Mouse (Mus musculus): ENCODE measurements around the gene Kcnmb1.

Gene Kcnmb1

DNA sequence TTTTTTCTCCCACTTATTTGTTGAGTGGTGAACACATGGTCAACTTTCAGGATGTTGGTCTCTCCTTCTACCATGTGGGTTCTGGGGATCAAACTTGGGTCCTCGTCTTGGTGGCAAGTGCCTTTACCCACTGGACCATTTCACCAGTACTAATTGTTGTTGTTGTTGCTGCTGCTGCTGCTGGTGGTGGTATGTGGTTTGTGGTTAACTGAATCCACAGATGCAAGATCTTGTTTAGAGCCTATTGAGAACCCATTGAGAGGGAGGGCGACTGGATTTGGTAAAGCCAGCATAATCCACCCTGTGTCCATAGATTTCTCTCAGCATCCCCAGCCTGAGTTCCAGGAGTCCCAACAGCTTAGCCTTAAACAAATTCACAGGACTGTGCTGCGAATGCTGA is 37.6 kb downstream of the Kcnmb1 start:
- DNase-seq (ENCODE audit: low read depth, low spot score), result no peak

DNA sequence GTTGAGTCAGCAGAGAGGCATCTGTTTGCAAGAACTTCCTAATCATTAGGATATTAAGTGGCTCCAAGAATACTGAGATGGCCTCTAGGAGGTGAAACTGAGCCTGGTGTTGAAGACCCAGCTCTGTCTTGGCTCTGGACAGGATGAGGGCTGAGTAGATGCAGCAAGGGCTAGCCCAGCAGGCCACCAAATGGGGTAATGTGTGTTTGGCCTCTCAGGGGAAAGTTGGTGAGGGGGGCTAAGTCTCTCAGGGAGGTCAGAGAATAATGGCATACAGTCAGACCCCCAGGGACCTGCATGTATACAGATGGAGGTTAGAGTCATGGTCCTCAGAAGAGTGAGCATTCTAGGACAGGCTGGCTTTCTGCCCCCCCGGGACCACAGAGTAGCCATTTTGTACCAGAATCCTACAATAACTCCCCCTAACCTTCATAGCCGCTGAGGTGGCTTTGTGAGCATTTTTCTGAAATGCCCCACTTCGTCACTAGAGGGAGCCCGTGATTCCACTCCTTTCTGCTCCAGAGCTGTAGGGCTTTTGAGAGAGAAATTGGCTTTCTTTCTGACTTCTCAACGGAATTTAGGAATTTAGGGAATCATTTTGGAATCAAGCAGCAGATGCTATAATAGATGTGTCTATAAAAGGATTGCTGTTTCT is 39.3 kb downstream of the Kcnmb1 start:
- no peak for DNase-seq (ENCODE audit: low read depth, low spot score)

DNA sequence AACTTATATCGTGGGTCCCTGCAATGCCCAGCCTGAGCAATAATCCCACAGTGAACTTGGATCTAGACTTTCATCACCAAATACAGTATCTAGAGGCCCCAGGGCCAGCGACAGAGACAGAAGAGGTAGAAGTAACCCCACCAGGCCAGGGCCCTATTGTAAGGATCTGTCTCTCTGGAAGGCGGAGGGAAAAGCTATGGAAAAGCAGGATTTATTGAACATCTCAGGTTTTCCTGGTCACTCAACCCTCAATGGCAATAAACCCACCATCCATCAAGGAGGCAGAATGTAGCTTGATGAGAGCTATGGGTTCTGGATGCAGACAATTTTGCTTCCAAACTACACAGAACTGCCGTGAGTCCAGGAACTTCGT is 39.8 kb downstream of the Kcnmb1 start:
- DNase-seq (ENCODE audit: low read depth, low spot score), result no peak

DNA sequence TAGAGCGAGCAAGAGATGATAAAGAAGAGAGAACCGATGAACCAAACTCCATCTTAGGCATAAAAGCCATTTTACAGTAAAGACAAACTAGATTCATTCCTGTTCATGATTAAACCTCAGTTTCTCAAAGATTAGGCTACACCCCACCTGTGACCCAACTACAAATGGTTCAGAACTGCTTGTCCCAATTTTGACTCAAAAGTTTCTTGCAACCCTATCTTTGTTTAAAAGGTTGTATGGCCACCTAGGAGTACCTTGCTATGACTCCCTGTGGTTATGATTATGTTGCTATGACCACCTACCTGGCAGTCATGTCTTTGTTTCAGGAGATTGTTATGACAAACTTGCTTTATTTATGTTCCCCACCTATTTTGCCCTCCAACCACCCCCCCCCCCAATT is 44.8 kb downstream of the Kcnmb1 start:
- no peak for DNase-seq (ENCODE audit: low read depth, low spot score)

DNA sequence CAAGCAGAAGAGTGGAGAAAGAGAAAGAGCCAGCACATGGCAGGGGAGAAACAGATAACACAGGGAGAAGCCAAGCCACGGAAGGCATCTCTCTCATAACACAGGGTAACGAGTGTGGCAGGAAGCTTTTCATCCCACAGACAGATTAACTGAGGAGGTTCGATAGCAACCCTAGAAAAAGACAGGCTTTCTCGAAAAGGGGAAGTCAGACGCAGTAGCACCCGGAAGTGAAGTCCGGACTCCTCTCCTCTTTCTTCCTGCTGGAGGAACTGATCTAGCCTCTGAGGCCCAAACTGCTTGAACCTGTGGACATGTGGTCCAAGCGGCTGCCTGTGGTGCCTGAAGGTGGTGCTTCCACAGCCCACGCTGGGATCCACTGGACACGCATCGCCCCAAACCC is 45.4 kb downstream of the Kcnmb1 start:
- DNase-seq (ENCODE audit: low read depth, low spot score), result peak; percentile 20

DNA sequence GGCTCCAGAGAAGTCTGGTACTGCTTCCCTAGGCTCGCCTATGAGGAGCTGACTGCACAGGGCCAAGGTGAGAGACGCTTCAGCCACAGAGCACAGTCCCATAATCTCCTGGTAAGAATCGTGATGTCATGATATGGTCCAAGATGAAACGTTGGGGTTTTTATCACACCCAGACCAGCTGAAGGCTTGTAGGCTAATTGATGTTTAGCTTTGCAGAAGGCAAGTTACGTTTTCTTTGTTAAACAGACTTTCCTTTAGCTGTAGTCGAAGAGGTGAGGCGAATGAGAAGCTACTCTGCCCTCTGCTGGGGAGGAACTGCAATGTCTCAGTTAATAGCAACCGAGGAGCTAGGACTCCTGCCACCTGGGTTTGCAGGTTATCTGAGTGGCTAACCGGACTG is 45.9 kb downstream of the Kcnmb1 start:
- no peak for DNase-seq (ENCODE audit: low read depth, low spot score)

DNA sequence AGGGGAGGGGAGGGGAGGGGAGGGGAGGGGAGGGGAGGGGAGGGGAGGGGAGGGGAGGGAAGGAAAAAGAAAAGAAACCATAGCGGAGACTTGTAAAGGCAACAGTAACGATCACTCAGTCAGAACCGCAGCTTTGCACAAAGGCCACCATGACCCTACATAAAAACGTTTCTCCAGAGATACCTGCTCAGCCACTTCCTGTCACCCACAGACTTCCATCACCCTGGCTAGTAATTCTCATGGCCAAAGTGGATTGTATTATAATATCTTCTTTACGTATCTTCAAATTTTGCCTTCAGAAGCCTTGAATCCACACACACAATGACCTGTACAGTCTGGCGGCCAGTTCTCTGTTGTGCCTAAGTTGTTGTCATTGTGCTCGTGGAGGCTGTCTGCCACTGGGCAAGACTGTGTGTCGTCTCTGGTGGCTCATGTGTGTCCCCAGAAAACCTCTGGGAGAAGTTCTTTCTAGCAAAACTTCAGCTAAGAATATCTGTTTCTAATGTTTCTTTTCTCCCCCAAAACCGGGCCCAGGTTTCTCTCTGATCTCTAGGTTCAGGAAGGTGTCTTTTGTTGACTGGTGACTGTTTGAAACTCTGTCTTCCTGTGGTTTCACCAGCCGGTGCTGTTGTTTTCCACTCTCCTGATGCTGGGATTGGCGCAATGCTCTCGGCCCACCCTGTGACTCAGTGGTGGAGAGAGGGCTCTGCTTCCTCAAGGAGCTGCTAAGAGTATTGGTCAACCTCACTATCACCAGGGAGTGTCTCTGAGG is 46.7 kb downstream of the Kcnmb1 start:
- no peak for DNase-seq (ENCODE audit: low read depth, low spot score)

DNA sequence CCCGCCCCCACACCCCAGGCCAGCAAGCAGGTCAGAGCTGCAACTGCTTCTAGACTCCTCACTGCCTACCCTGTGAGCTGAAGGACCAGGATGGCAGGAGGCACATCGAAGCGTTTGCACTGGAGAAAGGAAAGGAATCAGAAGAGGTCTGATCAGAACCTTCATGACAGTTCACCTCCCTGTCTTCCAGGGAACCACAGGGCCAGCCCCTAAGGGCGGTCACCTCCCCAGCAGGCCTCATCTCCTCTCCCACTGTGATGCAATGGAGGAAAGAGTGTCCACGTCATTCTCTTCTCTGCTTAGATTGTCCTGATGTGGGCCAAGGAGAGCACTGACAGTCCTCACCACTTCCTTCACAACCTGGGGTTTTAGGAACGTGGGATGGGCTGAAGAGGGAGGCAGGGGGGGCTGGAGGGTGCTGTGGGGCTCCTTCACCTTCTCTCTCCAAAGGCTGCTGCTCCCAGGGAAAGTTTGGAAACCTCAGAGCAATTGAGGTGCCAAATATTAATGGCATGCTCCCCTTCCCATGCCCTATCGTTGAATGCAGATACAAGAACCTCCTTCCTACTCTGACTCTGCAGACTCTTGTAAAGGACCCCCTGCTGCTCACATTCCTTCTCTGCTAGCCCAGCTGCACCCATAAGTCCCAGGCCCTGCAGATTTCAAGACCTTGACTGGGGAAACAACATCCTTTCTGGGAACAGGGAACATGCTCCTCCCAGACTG is 47.5 kb downstream of the Kcnmb1 start:
- no peak for DNase-seq (ENCODE audit: low read depth, low spot score)

DNA sequence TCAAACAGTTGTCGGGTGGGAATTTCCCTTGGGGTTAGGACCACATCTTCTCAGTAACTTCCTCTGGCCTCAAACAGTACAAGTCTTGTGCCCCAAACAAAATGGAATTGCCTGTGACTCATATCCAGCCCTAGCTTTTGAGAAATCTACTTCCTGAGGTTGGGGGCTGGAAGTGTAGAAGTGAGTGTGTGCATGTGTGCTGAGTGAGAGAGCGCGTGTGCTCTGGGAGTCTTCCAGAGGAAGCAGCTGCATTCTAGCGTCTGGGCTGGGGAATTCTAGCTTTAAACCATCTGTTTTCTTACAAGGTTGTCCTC is 48.0 kb downstream of the Kcnmb1 start:
- peak; percentile 60 for DNase-seq (ENCODE audit: low read depth, low spot score)

DNA sequence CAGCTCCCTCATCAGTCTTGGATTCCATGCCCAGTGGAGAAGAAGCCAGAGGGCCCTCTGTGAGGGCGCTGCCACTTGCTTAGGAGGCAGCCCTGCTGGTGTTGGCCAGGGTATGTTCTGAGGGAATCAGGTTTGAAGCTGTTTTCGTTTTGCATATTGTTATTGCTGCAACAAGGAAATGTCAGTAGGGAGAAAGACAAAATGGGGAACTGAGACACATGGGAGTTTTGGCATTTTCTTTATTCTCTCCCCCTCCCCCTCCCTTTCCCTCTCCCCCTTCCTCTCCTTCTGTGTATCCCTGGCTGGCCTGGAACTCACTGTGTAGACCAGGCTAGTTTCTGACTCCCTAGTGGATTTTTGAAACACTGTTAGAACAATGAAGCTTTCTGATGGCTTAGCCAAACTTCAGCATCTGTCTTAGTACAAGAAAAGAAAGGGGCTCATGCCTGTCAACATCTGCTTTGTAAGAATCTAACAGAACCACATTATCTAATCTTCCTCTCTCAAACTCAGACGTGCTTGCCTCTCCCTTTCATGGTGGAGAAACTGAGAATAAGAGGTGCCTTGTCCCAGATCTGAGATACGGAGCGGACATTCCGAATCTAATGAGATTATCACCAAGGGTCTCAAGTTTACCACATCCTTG is 49.3 kb downstream of the Kcnmb1 start:
- DNase-seq (ENCODE audit: low read depth, low spot score), result no peak

Measured in skeletal muscle tissue, adult 2 months (tissue).